Mouse (Mus musculus): Measurements from ENCODE around the gene Olfr1369-ps1.

- TF ChIP-seq TAL1 (conservative IDR thresholded peaks at IDR 0.05; ENCODE audit: low read depth, low read length) (no peak), CTCF (IDR thresholded peaks at IDR 0.05; ENCODE audit: low read depth, low read length) (no peak), GATA1 (IDR thresholded peaks at IDR 0.05; ENCODE audit: borderline replicate concordance, low read length) (no peak), POLR2AphosphoS5 (IDR thresholded peaks at IDR 0.05; ENCODE audit: insufficient replicate concordance, low read depth, low read length) (no peak), GATA2 (IDR thresholded peaks at IDR 0.05; ENCODE audit: borderline replicate concordance, low read depth, low read length) (no peak)
Measured at GRCm38 (mm10) chr13:21109759-21110158, 1.5 kb upstream of the Olfr1369-ps1 start.
